Mouse (Mus musculus) midbrain, embryonic 16.5 days (tissue): ENCODE results near the gene 4930467E23Rik. TPM values are rescaled to one million over a fixed set of nuclear protein-coding genes. Genes with fewer than 3 reads are reported as not detected.
"Not testable (repeated sequence)": the region's sequence is repeated elsewhere in the genome, so short reads cannot be mapped to it uniquely, and the experiment has no call there.

Experiments
- ATAC-seq: fragments of 200-750 bp; cut with Nextera tagmentation; 2 replicates; pipeline ENCODE4 v1.8.0; 2017; ENCODE audit warnings: moderate TSS enrichment
- H3K27ac ChIP-seq: fragments of 300-500 bp; sonication (generic); 2 replicates; pipeline ENCODE4 v1.5.1; 2014; ENCODE audit warnings: mild to moderate bottlenecking, low read length, mixed read lengths
- H3K27me3 ChIP-seq: fragments of 300-500 bp; sonication (generic); 2 replicates; pipeline ENCODE4 v1.6.1; 2014; ENCODE audit warnings: low read depth, low read length, mixed read lengths; ENCODE audit not compliant: control insufficient read depth, insufficient read depth
- H3K36me3 ChIP-seq: fragments of 300-500 bp; sonication (generic); 2 replicates; pipeline ENCODE4 v1.6.1; 2014; ENCODE audit warnings: mild to moderate bottlenecking, low read length, moderate library complexity, mixed read lengths; ENCODE audit not compliant: control insufficient read depth, insufficient read depth
- H3K4me1 ChIP-seq: fragments of 300-500 bp; sonication (generic); 2 replicates; pipeline ENCODE4 v1.6.1; 2014; ENCODE audit warnings: mild to moderate bottlenecking, low read length, mixed read lengths; ENCODE audit not compliant: control insufficient read depth, insufficient read depth
- H3K4me2 ChIP-seq: fragments of 300-500 bp; sonication (generic); 2 replicates; pipeline ENCODE4 v1.6.1; 2014; ENCODE audit warnings: mild to moderate bottlenecking, low read length, mixed read lengths
- H3K4me3 ChIP-seq: fragments of 300-500 bp; sonication (generic); 2 replicates; pipeline ENCODE4 v1.5.1; 2014; ENCODE audit warnings: low read depth, mild to moderate bottlenecking, low read length, moderate library complexity, mixed read lengths
- H3K9ac ChIP-seq: fragments of 300-500 bp; sonication (generic); 2 replicates; pipeline ENCODE4 v1.6.1; 2014; ENCODE audit warnings: low read depth, low read length, mixed read lengths
- H3K9me3 ChIP-seq: fragments of 300-500 bp; sonication (generic); replicated peaks from 2 replicates; pipeline ENCODE4 v1.6.1; 2014; ENCODE audit warnings: mild to moderate bottlenecking, low read length, mixed read lengths; ENCODE audit not compliant: control insufficient read depth, poor library complexity, severe bottlenecking
- WGBS: fragments of 180-500 bp; shearing (Covaris S2); extraction: QIAGEN DNeasy Blood & Tissue Kit; methylation state at CpG from one replicate; pipeline ENCODE4 v1.1.7; 2014; 5-methylcytosine and 5-hydroxymethylcytosine counted together
- polyA plus RNA-seq: library from polyadenylated mRNA; unstranded; fragments of >200 nt; fragmentation: Nextera tagmentation; extraction: Ambion mirVana; gene quantifications from 2 replicates; pipeline ENCODE4 v1.2.1, GENCODE M21; 2015

Gene 4930467E23Rik
- polyA plus RNA-seq, 1 experiment from 2014 or later: not detected

- H3K4me2 ChIP-seq, H3K9ac ChIP-seq, H3K27me3 ChIP-seq, H3K36me3 ChIP-seq, H3K4me3 ChIP-seq, H3K4me1 ChIP-seq, H3K27ac ChIP-seq, H3K9me3 ChIP-seq: not testable (repeated sequence)
- ATAC-seq: peak; percentile 57
- WGBS: 82% methylated on average over 13 of the region's 15 CpGs
These were observed 21.5 kb upstream of the 4930467E23Rik start for GRCm38 (mm10) chr8:19707761-19708443.

GRCm38 (mm10) chr8:19708976-19709375 is 20.4 kb upstream of the 4930467E23Rik start:
- H3K27ac ChIP-seq, H3K9ac ChIP-seq, H3K36me3 ChIP-seq, H3K4me2 ChIP-seq, ATAC-seq, H3K4me3 ChIP-seq, H3K27me3 ChIP-seq, H3K4me1 ChIP-seq: not testable (repeated sequence)
- H3K9me3 ChIP-seq: peaks cover 12% of the 10 kb centered on the region; the same call in 1 of the 2 replicates

- H3K27ac ChIP-seq, H3K9ac ChIP-seq, H3K36me3 ChIP-seq, ATAC-seq, H3K4me1 ChIP-seq, H3K27me3 ChIP-seq, H3K4me3 ChIP-seq, H3K4me2 ChIP-seq: not testable (repeated sequence)
- WGBS: 93% methylated on average over 4 of the region's 4 CpGs
- H3K9me3 ChIP-seq: peaks cover 12% of the 10 kb centered on the region; the same call in 1 of the 2 replicates
These were observed 19.9 kb upstream of the 4930467E23Rik start for GRCm38 (mm10) chr8:19709488-19709887.

- H3K27ac ChIP-seq, H3K4me1 ChIP-seq, H3K9ac ChIP-seq, H3K4me3 ChIP-seq, H3K4me2 ChIP-seq, H3K27me3 ChIP-seq, ATAC-seq, H3K36me3 ChIP-seq: not testable (repeated sequence)
- WGBS: 79% methylated on average over 5 of the region's 9 CpGs
- H3K9me3 ChIP-seq: peaks cover 12% of the 10 kb centered on the region; the same call in 1 of the 2 replicates
These were observed 18.1 kb upstream of the 4930467E23Rik start for GRCm38 (mm10) chr8:19711171-19711860.

- H3K36me3 ChIP-seq, H3K4me1 ChIP-seq, H3K4me3 ChIP-seq, H3K4me2 ChIP-seq, H3K27ac ChIP-seq, H3K9ac ChIP-seq, H3K27me3 ChIP-seq, ATAC-seq: not testable (repeated sequence)
- H3K9me3 ChIP-seq: peaks cover 11% of the 10 kb centered on the region; the same call in 1 of the 2 replicates
- 96% methylated on average over 2 of the region's 2 CpGs for WGBS
These were observed 17.1 kb upstream of the 4930467E23Rik start for GRCm38 (mm10) chr8:19712227-19712750.

GRCm38 (mm10) chr8:19712816-19713215 is 16.6 kb upstream of the 4930467E23Rik start:
- H3K27ac ChIP-seq, H3K9ac ChIP-seq, H3K4me2 ChIP-seq, H3K27me3 ChIP-seq, ATAC-seq, H3K36me3 ChIP-seq, H3K4me3 ChIP-seq, H3K4me1 ChIP-seq: not testable (repeated sequence)
- WGBS: 76% methylated on average over 4 of the region's 4 CpGs
- H3K9me3 ChIP-seq: peaks cover 10% of the 10 kb centered on the region; the same call in 1 of the 2 replicates

GRCm38 (mm10) chr8:19713232-19713834 is 16.0 kb upstream of the 4930467E23Rik start:
- ATAC-seq: 0 out of 2 replicates have a peak, but pooled peaks have one; percentile 45
- 83% methylated on average over 7 of the region's 7 CpGs for WGBS
- H3K4me2 ChIP-seq: not testable (repeated sequence)

GRCm38 (mm10) chr8:19714426-19714825 is 14.9 kb upstream of the 4930467E23Rik start:
- WGBS: 83% methylated on average over 2 of the region's 2 CpGs
- ATAC-seq, H3K4me1 ChIP-seq: not testable (repeated sequence)

More at GRCm38 (mm10) chr8:19713232-19713834, 16.0 kb upstream of the 4930467E23Rik start:
- not testable (repeated sequence) for H3K27me3 ChIP-seq, H3K9ac ChIP-seq, H3K36me3 ChIP-seq, H3K27ac ChIP-seq, H3K4me3 ChIP-seq, H3K4me1 ChIP-seq
- H3K9me3 ChIP-seq: peaks cover 10% of the 10 kb centered on the region; the same call in 1 of the 2 replicates

GRCm38 (mm10) chr8:19715266-19715665 is 14.1 kb upstream of the 4930467E23Rik start:
- H3K9ac ChIP-seq, H3K4me3 ChIP-seq, H3K4me2 ChIP-seq, H3K27ac ChIP-seq, H3K4me1 ChIP-seq, ATAC-seq, H3K9me3 ChIP-seq, H3K36me3 ChIP-seq, H3K27me3 ChIP-seq: not testable (repeated sequence)
- 78% methylated on average over 3 of the region's 3 CpGs for WGBS

More at GRCm38 (mm10) chr8:19714426-19714825, 14.9 kb upstream of the 4930467E23Rik start:
- H3K4me3 ChIP-seq, H3K9ac ChIP-seq, H3K27ac ChIP-seq, H3K9me3 ChIP-seq, H3K4me2 ChIP-seq, H3K27me3 ChIP-seq, H3K36me3 ChIP-seq: not testable (repeated sequence)
